Mouse (Mus musculus) left cerebral cortex, adult 9 months (tissue): ENCODE results near the gene Cela1.

Experiments used
- DNase-seq, 2 experiments: peaks; one replicate each; pipeline ENCODE4 v3.0.0; 2022; ENCODE audit warnings: low spot score in 2 of 2

Cela1 gene

GRCm38 (mm10) chr15:100670833-100671232, 16.9 kb downstream of the Cela1 start:
- DNase-seq: no peak

GRCm38 (mm10) chr15:100670004-100670403, 17.7 kb downstream of the Cela1 start:
- no peak for DNase-seq

GRCm38 (mm10) chr15:100669337-100669736, 18.4 kb downstream of the Cela1 start, which contains the start of gene Bin2:
Gene Bin2, minus strand, starts transcription at chr15:100669553.
- no peak for DNase-seq

GRCm38 (mm10) chr15:100667871-100668545, 19.7 kb downstream of the Cela1 start:
- no peak for DNase-seq

- no peak for DNase-seq
Observed at GRCm38 (mm10) chr15:100667420-100667819, 20.3 kb downstream of the Cela1 start.

- no peak for DNase-seq
Observed at GRCm38 (mm10) chr15:100666851-100667250, 20.9 kb downstream of the Cela1 start.

GRCm38 (mm10) chr15:100666219-100666696, 21.5 kb downstream of the Cela1 start:
- DNase-seq: no peak

- DNase-seq: no peak
Observed at GRCm38 (mm10) chr15:100665411-100666218, 22.1 kb downstream of the Cela1 start.

GRCm38 (mm10) chr15:100664813-100665274, 22.9 kb downstream of the Cela1 start:
- no peak for DNase-seq

GRCm38 (mm10) chr15:100660805-100661204, 26.9 kb downstream of the Cela1 start:
- no peak for DNase-seq

- peak; percentile 44 to 50 for DNase-seq
Observed at GRCm38 (mm10) chr15:100660306-100660705, 27.4 kb downstream of the Cela1 start.

- no peak for DNase-seq
Observed at GRCm38 (mm10) chr15:100655201-100655600, 32.5 kb downstream of the Cela1 start.

- no peak for DNase-seq
Observed at GRCm38 (mm10) chr15:100654271-100654670, 33.5 kb downstream of the Cela1 start.

GRCm38 (mm10) chr15:100651610-100652009, 36.1 kb downstream of the Cela1 start:
- no peak for DNase-seq

- no peak for DNase-seq
Observed at GRCm38 (mm10) chr15:100650111-100650510, 37.6 kb downstream of the Cela1 start.

- DNase-seq: no peak
Observed at GRCm38 (mm10) chr15:100646161-100646560, 41.6 kb downstream of the Cela1 start.

- DNase-seq: no peak
Observed at GRCm38 (mm10) chr15:100642451-100642850, 45.3 kb downstream of the Cela1 start.

- no peak for DNase-seq
Observed at GRCm38 (mm10) chr15:100641226-100641810, 46.4 kb downstream of the Cela1 start.

- DNase-seq: no peak
Observed at GRCm38 (mm10) chr15:100639972-100640750, 47.6 kb downstream of the Cela1 start.

- DNase-seq: no peak
Observed at GRCm38 (mm10) chr15:100637661-100638060, 50.1 kb downstream of the Cela1 start.

- no peak for DNase-seq
Observed at GRCm38 (mm10) chr15:100636700-100637501, 50.8 kb downstream of the Cela1 start, which contains the start of gene Smagp. Gene Smagp, minus strand, starts transcription at chr15:100636940.
